Mouse (Mus musculus) cerebellum, adult 2 months (tissue): Measurements from ENCODE around the gene Bach2. TPM values are rescaled to one million over a fixed set of nuclear protein-coding genes. Genes with fewer than 3 reads are reported as not detected.

Experiments used
- DNase-seq, 2 experiments: peaks; one replicate each; pipeline ENCODE4 v3.0.0; 2021
- H3K27ac ChIP-seq: fragments of 200-500 bp; 2 replicates; pipeline ENCODE4 v1.5.1; 2012; ENCODE audit warnings: low read length, control low read depth, inconsistent platforms; ENCODE audit not compliant: insufficient read depth
- H3K27me3 ChIP-seq: fragments of 200-500 bp; 2 replicates; pipeline ENCODE4 v1.6.1; 2012; ENCODE audit warnings: inconsistent platforms, mild to moderate bottlenecking, low read length, moderate library complexity; ENCODE audit not compliant: control insufficient read depth, insufficient read depth
- H3K4me1 ChIP-seq: fragments of 200-500 bp; 2 replicates; pipeline ENCODE4 v1.6.1; 2011; ENCODE audit warnings: low read length; ENCODE audit not compliant: control insufficient read depth, insufficient read depth
- H3K4me3 ChIP-seq: fragments of 200-500 bp; replicated peaks from 2 replicates; pipeline ENCODE3; 2011; ENCODE audit warnings: mild to moderate bottlenecking, low read depth, low read length, control low read depth; ENCODE audit not compliant: insufficient read depth
- CTCF ChIP-seq: fragments of 200-500 bp; IDR thresholded peaks from 2 replicates; pipeline ENCODE4 v1.5.1; 2011; ENCODE audit warnings: low read depth, mild to moderate bottlenecking, control low read depth, low read length, moderate library complexity, borderline replicate concordance; ENCODE audit not compliant: insufficient read depth
- POLR2A ChIP-seq: fragments of 200-500 bp; IDR thresholded peaks from 2 replicates; pipeline ENCODE4 v1.6.1; 2011; ENCODE audit warnings: low read length, control low read depth, borderline replicate concordance; ENCODE audit not compliant: insufficient read depth
- WGBS: fragments of 180-500 bp; shearing (Covaris S2); methylation state at CpG from one replicate; pipeline ENCODE4 v1.1.7; 2018; 5-methylcytosine and 5-hydroxymethylcytosine counted together
- polyA plus RNA-seq: library from polyadenylated mRNA; depleted of rRNA; stranded (reverse); fragments of >200 nt; gene quantifications from 2 replicates; pipeline ENCODE4 v1.2.3, GENCODE M21; 2012

The Bach2 gene
- polyA plus RNA-seq, 1 experiment: 4.7 TPM

DNA sequence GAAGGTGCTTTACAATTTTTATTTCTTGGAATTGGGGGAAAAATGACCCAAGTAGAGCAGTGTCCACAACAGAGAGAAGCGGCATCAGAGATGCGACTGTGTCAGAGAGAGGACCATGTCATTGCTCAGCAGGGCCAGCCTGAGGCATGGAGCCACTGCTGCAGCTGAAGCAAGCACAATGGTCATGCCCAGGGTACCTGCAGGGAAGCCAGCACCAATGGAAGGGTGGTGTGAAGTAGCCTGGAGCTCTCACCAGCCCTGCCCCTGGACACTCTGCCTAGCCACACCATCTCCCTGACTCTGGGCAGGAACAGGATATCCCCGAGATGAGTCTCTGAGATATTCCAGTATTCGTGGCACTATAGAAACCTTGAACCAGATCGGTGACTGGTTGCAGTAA is 121.9 kb downstream of the Bach2 start:
- 96% methylated on average over 5 of the region's 5 CpGs for WGBS
- Histone ChIP-seq H3K27ac (no peak overlapping the region), H3K27me3 (no peaks in the 10 kb centered on the region), H3K4me3 (no peak overlapping the region), H3K4me1 (peaks cover 10% of the 10 kb centered on the region)
- DNase-seq: no peak
- TF ChIP-seq CTCF (no peak), POLR2A (no peak)

DNA sequence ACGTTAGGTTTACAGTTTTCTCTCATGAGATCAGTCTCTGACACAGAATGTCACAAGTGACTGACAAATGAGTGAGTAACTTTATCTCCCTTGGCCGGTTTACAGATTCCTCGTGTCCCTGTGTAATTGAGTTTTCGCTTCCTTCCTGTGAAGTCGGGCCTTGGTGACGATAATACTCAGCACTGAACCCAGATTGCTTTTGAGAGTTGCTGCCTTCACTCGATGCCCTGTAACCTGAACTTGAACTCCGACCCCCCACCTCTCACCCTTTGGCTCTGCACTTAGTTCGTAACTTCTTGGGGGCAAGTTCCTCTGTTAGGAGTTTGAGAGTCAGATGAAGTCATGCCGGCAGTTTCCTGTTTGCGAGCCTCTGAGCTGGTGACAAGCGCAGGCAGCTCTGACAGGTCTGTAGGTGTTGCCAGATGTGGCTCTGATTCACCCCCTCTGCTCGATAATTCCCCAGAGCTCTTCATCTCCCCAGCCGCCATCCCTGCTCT is 124.9 kb downstream of the Bach2 start:
- Histone ChIP-seq H3K4me1 (no peaks in the 10 kb centered on the region), H3K27me3 (no peaks in the 10 kb centered on the region), H3K27ac (no peak overlapping the region; the same call in 1 of the 2 replicates), H3K4me3 (no peak overlapping the region)
- DNase-seq: no peak
- no peak for TF ChIP-seq CTCF
- no peak for TF ChIP-seq POLR2A
- WGBS: 89% methylated on average over 14 of the region's 14 CpGs

GRCm38 (mm10) chr4:32365144-32365907 is 126.7 kb downstream of the Bach2 start:
- TF ChIP-seq POLR2A (no peak), CTCF (no peak)
- Histone ChIP-seq H3K27ac (no peak overlapping the region), H3K4me1 (no peaks in the 10 kb centered on the region), H3K27me3 (no peaks in the 10 kb centered on the region), H3K4me3 (no peak overlapping the region)
- no peak for DNase-seq
- 61% methylated on average over 13 of the region's 13 CpGs for WGBS

GRCm38 (mm10) chr4:32366176-32366575 is 127.6 kb downstream of the Bach2 start:
- Histone ChIP-seq H3K27me3 (no peaks in the 10 kb centered on the region), H3K4me3 (no peak overlapping the region), H3K4me1 (no peaks in the 10 kb centered on the region), H3K27ac (no peak overlapping the region)
- WGBS: 90% methylated on average over 2 of the region's 2 CpGs
- DNase-seq: no peak
- TF ChIP-seq CTCF (no peak), POLR2A (no peak)

- H3K27ac ChIP-seq: no peak overlapping the region
Observed at GRCm38 (mm10) chr4:32368345-32368744, 129.7 kb downstream of the Bach2 start.

GRCm38 (mm10) chr4:32373085-32373484 is 134.5 kb downstream of the Bach2 start:
- Histone ChIP-seq H3K4me1 (no peaks in the 10 kb centered on the region), H3K27ac (no peak overlapping the region), H3K27me3 (no peaks in the 10 kb centered on the region), H3K4me3 (no peak overlapping the region)
- TF ChIP-seq CTCF: no peak
- TF ChIP-seq POLR2A: no peak
- DNase-seq: no peak
- WGBS: 54% methylated on average over 7 of the region's 7 CpGs

More at GRCm38 (mm10) chr4:32368345-32368744, 129.7 kb downstream of the Bach2 start:
- Histone ChIP-seq H3K4me3 (no peak overlapping the region), H3K27me3 (no peaks in the 10 kb centered on the region), H3K4me1 (no peaks in the 10 kb centered on the region)
- DNase-seq: no peak
- TF ChIP-seq CTCF (no peak), POLR2A (no peak)
- 80% methylated on average over 8 of the region's 8 CpGs for WGBS

DNA sequence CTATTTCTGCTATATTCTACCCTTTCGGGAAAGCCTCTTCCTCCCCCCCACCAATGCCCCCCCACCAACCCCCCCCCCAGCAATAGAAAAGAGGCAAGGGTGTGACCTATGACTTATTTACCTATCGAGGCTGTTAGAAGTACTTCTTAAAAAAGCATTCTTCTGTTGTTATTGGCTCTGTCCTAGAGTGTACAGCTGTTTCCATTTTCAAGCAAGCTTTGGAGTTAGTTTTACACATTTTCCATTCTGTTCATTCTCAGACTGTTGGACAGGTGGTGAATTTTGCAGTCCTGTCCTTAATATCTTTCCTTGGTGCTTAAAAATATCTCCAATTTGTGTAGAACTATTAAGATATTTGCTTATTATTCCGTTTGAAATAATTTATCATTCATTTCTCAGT is 134.9 kb downstream of the Bach2 start:
- DNase-seq: no peak
- no peaks in the 10 kb centered on the region for H3K27me3 ChIP-seq
- WGBS: 88% methylated on average over 3 of the region's 3 CpGs

More for the DNA sequence above, 134.9 kb downstream of the Bach2 start:
- TF ChIP-seq CTCF: no peak
- no peak for TF ChIP-seq POLR2A
- H3K4me1 ChIP-seq: no peaks in the 10 kb centered on the region
- no peak overlapping the region for H3K4me3 ChIP-seq
- H3K27ac ChIP-seq: no peak overlapping the region
